Mouse (Mus musculus) ES-Bruce4 (cell line): ENCODE results near the gene Ppp2r5e.

ENCODE experiments used
- EP300 ChIP-seq: IDR thresholded peaks from 2 replicates; pipeline ENCODE4 v1.6.1; 2011; ENCODE audit warnings: low read depth, low read length; ENCODE audit not compliant: insufficient read depth
- POLR2A ChIP-seq: IDR thresholded peaks from one replicate; pipeline ENCODE4 v1.8.1; 2011; ENCODE audit warnings: low read length; ENCODE audit not compliant: insufficient read depth

DNA sequence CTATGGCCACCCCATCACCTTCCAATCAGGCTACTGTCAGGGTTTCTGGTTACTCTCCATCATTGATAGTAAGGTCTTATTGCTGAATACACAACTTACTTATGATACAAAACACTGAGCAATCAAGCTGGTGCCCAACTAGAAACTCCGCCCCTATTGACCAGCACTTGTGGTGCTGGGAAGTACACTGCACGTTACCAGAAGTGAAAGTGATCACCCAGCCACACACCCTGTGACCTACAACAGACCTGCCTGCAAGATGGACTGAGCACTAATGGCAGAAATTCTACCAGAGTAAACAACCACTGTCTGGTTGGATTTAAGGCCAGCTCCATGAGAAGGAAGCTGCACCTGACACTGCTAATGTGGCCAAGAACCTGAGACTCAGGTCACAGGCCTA is 42.3 kb upstream of the Ppp2r5e start:
- TF ChIP-seq POLR2A: no peak
- no peak for TF ChIP-seq EP300
